Mouse (Mus musculus) ovary, postnatal 36 days (tissue): ENCODE measurements around the gene Jarid2.
"Not testable (repeated sequence)": the region's sequence is repeated elsewhere in the genome, so short reads cannot be mapped to it uniquely, and the experiment has no call there.

Experiments used
- DNase-seq: peaks from one replicate; pipeline ENCODE4 v3.0.0; 2022; ENCODE audit warnings: low spot score, mixed read lengths

Jarid2 gene

DNA sequence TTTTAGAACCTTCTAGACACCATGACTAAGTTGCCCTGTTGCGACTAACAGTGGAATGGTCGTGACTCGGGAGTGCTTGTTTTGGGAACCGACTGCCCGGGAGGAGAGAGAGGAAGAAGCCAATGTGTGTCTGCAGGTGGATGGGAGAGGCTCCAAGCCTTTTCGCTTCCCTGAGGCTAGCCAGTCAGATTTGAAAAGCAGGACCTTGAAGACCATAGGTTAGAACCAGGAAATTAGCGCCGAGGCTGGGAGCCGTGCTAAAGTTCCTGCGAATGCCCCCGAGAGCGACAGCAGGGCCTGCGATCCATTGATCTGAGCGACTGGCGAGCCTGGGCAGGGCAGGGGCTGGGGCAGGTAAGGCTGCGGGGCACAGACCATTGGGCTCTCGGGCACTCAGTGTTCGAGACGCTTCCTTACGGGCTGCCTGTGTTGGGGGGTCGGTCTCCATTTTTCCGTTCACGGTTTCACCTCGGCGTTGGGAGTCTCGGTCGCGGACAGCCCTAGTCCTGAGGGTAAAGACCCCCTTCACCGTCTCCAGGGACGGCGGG, at the start of gene Jarid2:
Gene Jarid2 (plus strand): TSS at position 51 of the 548 bp plus-strand sequence.
- peak; percentile 53 for DNase-seq

DNA sequence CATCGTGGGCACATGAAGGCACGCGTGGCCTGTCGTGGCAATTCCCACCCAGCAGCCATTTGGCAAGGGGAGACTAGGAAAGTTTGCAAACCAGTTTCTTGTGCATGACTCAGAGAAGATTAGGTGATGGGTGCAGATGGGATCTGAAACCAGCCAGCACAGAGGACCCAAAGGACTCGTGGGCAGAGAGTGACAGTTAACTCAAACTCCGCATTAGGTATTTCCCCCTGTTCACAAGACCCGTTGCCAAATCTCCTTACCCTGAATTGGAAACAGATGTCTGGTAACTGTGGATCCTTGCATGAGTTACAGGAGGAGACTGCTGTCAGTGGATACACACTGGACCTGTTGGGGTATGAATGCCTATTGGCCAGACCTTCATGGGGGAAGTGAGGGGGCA, 48.2 kb upstream of the Jarid2 start:
- no peak for DNase-seq

DNA sequence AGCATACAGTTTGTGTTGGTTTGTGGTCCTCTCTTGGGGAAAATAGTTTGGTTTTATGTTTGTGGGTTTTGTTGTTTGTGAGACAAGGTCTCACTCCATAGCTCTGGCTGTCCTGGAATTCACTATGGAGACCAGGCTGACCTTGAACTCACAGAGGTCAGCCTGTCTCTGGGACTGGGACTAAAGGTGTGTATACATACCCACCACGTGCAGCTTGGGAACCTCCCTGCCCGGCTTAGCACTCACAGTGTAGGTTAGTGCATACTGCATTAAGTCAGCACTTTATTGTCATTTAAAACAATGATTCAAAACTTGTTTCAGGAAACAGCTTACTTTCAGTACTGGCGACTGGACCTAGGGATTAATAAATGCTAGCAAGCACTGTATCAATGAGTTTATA, 41.1 kb upstream of the Jarid2 start:
- DNase-seq = no peak

- no peak for DNase-seq
These were observed 31.6 kb upstream of the Jarid2 start for GRCm38 (mm10) chr13:44697628-44698027.

- no peak for DNase-seq
These were observed 25.1 kb upstream of the Jarid2 start for GRCm38 (mm10) chr13:44704036-44704801.

DNA sequence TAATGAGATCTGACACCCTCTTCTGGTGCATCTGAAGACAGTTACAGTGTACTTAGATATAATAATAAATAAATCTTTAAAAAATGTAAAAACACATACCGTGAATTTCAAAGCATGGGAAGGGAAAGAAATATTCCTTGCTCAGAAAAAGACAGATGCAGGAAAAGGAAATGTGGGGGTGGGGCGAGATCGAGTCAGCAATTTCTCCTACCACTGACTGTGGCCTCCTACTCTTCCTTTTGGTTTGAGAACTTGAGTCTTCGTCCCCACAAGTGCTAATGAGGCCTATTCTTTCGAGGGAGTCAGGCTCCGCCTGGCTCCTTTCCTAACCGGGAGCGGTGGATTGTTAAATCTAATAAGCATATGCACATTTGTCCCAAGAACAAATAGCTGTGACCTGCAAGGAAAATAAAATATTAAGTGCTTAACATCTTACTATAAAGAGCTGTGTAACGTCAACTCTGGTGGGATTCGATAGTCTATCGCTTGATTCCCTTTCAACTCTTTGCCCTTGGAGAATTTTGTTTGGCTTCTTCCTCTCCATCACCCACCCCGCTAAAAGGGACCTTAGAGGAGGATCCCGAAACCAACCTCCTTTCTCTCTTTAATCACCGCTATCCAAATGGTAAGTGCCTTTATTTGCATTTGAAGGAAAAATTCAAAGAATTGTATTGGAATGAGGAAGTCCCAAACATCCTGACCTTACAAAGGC, 24.1 kb upstream of the Jarid2 start:
- DNase-seq = no peak

DNA sequence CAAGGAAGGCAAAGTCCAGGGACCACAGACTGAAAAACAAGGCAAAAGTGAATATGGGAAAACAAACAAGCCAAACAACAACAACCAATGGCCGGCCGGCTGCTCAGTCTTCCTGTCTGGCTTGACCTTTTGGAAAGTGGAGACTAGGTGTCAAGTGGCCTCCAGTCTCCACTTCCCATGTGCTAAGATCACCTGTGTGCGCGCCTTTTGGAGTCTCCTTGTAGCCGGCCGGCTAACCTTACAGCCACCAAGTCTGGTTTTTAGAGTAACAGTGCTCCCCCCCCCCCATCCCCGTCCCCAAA, 23.6 kb upstream of the Jarid2 start:
- no peak for DNase-seq

DNA sequence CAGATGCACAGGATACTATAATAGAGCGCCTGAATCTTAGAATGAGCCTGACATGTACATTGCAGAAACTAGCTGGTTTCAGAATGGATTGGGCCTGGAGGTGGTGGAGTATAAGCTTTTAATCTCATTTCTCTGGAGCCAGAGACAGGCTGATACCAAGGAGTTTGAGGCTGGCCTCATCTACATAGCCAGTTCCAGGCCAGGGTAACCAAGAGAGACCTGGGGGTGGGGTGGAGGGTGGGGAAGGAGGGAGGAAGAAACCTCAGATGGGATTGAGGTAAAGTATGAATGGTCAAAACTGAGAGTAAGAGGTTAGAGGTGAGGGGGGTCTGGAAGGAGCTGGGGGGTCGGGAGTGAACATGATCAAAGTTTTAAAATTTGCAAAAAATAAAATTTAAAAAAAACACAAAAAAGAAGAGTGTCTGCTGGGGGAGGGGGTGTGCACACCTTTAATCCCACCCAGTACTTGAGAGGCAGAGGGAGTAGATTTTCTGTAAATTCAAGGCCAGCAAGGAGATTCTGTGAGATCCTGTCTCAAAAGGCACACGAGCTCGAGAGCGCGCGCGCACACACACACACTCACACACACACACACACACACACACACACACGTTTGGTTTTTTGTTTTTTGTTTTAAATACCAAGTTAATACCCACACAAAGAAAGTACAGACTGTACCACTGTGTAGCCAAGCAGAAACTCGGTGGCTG, 22.9 kb upstream of the Jarid2 start:
- DNase-seq = no peak

DNA sequence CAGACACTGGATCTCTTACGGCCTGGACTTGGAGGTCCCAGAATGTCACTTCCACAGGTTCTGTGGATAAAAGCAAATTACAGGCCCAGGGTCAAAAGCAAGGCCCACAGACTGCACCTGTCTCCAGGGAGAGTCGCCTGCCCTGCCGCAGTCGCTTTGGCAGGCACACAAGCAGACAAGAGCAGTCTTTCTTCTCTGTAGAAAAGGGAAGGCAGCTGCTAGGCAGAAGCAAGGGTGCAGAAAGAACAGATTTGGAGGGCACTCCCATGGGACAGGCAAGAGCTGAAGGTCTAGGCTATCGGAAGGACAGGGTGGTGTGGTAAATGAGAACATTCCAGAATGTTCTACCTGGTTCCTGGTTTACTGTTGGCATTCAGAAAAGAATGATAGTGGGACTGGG, 22.1 kb upstream of the Jarid2 start:
- no peak for DNase-seq

DNA sequence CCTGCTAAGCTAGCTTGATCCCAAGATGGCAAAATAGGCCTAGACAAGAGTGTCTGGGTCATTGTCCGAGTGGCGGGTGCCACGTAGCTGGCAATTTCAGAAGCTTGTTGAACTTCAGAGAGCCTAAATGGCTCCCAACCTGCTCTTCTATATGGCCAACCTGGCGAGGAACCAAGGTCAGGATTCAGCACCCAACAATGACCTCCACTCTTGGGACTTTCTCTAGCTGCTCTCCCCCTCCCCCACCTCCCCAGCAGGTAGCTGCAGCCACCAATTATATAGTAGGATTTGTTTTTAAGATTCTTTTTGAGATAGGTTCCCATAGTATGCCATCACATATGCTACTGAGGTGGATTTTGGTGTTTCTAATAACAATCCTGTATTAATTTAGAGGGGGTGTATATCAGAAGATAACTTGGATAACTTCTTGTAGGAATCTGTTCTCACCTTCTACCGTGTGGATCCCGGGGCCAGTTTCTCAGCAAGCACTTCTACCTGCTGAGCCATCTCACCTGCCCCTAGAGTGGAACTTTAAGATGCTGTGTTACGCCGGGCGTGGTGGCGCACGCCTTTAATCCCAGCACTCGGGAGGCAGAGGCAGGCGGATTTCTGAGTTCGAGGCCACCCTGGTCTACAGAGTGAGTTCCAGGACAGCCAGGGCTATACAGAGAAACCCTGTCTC, 20.8 kb upstream of the Jarid2 start:
- no peak for DNase-seq

DNA sequence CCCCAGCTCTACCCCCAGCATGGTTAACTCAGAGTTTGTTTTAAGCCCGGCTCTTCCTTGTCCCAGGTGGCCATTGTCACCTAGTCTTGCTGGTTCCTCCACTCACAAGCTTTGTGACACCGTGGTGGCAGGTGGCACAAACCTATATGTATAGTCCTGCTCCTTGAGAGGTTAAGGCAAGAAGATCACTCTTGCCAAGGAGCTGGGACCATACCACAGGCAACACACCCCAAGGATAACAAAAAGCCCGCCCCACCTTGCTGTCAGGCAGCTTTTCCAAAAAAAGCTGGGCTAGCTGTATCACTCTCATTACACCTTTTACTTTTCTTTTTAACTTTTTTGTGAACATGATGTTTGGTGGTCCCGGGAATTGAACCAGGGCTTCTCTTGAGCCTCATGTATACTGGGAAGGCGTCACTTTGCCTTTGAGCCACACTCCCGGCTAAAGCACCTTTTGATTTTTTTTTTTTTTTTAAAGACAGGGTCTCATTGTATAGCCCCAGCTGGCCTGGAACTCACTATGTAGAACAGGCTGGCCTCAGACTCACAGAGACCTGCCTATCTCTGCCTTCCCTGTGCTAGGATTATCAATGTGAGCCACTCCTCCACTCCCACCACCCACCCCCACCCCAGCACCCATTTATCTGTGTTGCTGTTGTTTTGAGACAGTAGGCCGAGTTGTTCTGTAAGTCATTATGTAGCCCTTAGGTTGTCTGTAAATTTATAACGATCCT, 19.4 kb upstream of the Jarid2 start:
- DNase-seq = no peak

- DNase-seq = no peak
These were observed 18.2 kb upstream of the Jarid2 start for GRCm38 (mm10) chr13:44711062-44711461.

GRCm38 (mm10) chr13:44711882-44712281, 17.4 kb upstream of the Jarid2 start:
- DNase-seq = no peak

- no peak for DNase-seq
These were observed 13.9 kb upstream of the Jarid2 start for GRCm38 (mm10) chr13:44715187-44715885.

- DNase-seq = no peak
These were observed 11.4 kb upstream of the Jarid2 start for GRCm38 (mm10) chr13:44717838-44718237.

DNA sequence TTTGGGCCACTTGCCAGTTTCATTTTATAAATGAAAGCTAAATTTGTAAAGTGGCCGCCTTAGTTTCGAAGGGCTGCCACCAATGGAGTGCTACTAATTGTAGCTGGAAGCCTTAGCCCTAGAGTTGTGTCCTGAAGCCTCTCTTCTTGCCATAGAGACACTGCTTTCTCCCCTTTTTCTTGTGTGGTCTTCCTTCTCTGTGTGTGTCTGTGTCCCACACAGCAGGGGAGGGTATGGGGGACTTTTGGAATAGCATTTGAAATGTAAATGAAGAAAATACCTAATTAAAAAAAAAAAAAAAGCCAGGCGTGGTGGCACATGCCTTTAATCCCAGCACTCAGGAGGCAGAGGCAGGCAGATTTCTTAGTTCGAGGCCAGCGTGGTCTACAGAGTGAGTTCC, 10.8 kb upstream of the Jarid2 start:
- DNase-seq = not testable (repeated sequence)

DNA sequence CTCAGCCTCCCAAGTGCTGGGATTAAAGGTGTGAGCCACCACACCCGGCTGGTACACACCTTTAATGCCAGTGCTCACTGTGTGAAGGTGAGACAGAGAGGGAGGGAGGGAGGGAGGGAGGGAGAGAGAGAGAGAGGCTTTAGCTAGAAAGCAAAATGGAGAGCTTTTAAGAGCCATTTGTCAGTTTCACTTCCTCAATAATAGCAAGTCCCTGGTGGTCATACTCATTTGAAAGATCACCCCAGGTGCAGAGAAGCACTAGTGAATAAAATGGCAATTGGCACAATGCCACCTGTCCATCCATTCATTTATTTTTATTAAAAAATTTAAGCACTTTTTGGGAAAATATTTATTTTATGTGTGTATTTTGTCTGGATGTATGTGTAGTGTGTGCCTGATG, 9.2 kb upstream of the Jarid2 start:
- no peak for DNase-seq

DNA sequence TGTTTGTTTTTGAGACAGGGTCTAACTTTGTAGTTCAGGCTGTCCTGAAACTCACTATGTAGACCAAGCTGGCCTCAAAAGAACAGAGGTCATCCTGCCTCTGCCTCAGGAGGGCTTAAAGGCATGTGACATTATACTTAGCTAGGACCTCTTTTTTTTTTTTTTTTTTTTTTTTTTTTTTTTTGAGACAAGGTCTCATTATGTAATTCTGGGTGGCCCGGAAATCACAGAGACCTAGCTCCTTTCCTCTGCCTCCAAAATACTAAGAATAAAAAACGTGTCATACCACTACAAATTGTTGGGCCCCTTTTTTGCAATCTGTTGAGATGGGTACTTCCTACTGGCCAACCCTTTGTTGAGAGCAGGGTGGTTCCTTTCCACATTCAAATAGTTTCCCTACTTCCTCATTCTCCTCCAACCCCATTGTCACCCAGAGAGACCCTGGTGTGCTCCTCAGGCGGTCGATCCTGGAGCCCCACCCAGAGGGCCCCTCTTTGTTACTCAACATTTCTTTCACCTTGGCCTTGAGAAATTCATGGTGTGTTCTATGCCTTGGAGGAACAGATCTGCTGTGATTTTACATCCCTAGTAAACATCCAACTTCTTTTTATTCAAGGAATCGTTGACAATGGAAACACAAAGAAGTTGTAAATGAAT, 7.3 kb upstream of the Jarid2 start:
- no peak for DNase-seq

- DNase-seq = not testable (repeated sequence)
These were observed 5.8 kb upstream of the Jarid2 start for GRCm38 (mm10) chr13:44723522-44723921.

- no peak for DNase-seq
These were observed 961 bp upstream of the Jarid2 start for GRCm38 (mm10) chr13:44728145-44728880.
